Mouse (Mus musculus) E14TG2a.4 (cell line): ENCODE measurements around the gene Slc7a4.

ENCODE experiments used
- CTCF ChIP-seq: conservative IDR thresholded peaks from 2 replicates; pipeline ENCODE4 v1.5.1; 2014; ENCODE audit warnings: low read length
- NANOG ChIP-seq: IDR thresholded peaks from 2 replicates; pipeline ENCODE4 v1.6.1; 2014; ENCODE audit warnings: borderline replicate concordance, low read length, mixed read lengths

DNA sequence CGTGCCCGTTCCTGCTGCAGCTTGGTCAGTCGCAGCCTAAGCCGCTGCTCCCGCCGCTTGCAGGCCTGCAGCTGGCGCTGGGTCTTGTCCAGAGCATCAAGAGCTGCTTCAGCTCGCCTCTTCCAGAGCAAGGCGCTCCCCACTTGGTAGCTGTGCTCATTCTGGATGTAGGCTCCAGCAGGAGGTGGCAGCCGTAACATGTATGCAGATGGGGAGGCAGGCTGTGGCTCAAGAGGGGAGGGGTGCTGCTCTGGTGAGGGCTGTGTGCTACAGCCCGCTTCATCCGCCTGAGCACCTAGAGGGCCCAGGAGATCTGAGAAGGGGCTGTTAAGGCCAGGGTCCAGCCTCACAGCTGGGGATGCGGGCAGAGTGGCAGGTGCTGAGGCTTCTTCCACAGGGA lies 54.7 kb downstream of the Slc7a4 start:
- TF ChIP-seq CTCF (no peak), NANOG (no peak)
